Mouse (Mus musculus): ENCODE data around the gene Mgst3.

Mgst3 gene

GRCm38 (mm10) chr1:167387796-167388195, 5.8 kb downstream of the Mgst3 start:
- DNase-seq (ENCODE audit: low spot score in 2 of 2), result no peak

DNA sequence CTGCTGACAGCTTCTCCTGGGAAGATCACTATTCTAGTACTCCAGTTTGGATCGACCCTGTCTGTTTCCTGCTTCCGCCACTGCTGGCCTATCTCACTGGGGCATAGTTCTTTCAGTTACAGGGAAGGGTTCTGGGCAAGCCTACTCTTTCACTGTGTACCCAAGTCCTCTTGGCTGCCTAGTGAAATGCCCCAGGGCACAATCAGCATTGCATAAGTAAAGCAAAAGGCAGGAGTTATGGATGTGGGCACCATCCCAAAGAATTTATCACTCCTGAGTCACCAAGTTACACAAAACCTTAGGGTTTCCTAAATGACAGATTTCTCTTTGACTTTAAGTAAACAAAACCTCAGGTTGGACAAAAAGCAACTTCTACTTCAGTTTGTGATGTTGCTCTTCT, 6.3 kb downstream of the Mgst3 start:
- DNase-seq (ENCODE audit: low spot score in 2 of 2), result no peak

DNA sequence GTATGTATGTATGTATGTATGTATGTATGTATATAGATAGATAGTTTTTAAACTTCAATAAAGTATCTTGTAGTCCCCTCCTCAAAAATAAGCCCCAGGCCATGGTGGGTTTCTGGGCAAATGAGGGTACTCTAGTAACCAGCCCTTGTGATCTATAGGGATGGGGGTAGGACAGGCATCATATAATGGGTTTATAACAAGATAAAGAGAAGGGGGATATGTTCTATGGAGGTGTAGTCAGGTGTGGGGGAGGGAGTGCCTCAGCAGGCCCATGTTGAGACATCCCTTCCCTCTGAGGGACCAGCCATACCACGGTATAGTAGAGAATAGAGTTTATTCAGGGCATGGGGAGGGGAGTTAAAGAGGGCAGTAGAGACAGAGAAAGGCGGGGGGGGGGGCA, 7.2 kb downstream of the Mgst3 start:
- DNase-seq (ENCODE audit: low spot score in 2 of 2), result no peak

GRCm38 (mm10) chr1:167385636-167386035, 8.0 kb downstream of the Mgst3 start:
- DNase-seq (ENCODE audit: low spot score in 2 of 2), result no peak

GRCm38 (mm10) chr1:167385211-167385610, 8.4 kb downstream of the Mgst3 start:
- DNase-seq (ENCODE audit: low spot score in 2 of 2), result no peak

DNA sequence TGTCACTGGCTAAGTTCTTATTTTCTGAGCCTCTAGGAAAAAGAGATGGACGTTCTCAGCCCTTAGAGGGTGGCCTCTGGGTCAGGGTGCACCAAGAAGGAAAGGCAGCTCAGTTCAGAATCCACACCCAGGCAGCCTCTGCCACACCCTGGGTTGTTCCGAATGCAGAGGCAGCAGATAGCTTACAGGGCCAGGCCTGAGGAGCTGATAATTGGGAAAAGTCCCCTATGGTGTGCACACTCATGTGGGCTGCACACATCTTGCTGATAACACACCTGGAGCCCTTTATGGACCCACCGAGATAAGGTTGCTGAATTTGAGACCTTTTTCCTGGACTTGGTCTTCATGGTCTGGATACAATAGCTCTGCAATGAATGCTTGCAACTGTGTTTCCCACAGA, 9.5 kb downstream of the Mgst3 start:
- peak; percentile 76 to 81 for DNase-seq (ENCODE audit: low spot score in 2 of 2)

- DNase-seq (ENCODE audit: low spot score in 2 of 2), result no peak
Measured at GRCm38 (mm10) chr1:167383178-167383577, 10.5 kb downstream of the Mgst3 start.

GRCm38 (mm10) chr1:167382763-167383162, 10.9 kb downstream of the Mgst3 start:
- DNase-seq (ENCODE audit: low spot score in 2 of 2), result no peak

DNA sequence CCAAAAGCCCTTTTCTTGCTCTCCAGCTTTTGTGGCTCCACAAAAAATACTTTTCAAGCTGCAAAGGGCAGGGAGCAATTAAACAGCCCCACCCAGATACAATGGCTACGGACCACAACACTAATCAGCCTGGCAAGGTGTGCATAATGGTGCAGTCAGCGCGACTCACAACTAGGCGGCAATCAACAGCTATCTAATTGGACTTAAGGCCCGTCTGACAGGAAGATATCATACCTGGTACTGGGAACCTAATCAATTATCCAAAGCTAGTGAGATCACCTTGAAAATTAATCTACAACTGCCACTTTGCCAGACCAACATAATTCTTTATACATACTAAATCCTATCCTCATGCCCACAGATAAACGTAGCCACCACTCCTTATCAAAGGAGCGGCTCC, 11.3 kb downstream of the Mgst3 start:
- DNase-seq (ENCODE audit: low spot score in 2 of 2), result no peak

- no peak for DNase-seq (ENCODE audit: low spot score in 2 of 2)
Measured at GRCm38 (mm10) chr1:167381050-167382015, 12.3 kb downstream of the Mgst3 start.

DNA sequence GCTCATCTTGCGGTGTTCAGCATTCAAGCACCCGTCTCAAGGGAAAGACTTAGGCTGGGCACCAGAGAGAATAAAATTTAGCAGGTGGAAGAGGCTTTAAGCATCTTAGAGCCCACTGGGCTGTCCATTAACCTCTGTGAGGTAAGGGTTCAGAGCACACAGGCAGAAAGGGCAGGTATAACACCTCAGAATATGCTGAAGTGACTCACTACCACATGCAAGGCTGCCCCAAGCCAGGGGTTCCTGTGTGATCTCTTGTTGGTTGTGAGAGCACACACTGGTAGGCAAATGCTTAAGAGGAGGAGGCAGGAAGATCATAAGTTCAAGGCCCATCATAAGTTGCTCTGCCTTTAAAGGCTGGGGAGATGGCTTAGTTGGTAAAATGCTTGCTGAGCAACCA, 13.4 kb downstream of the Mgst3 start:
- no peak for DNase-seq (ENCODE audit: low spot score in 2 of 2)

DNA sequence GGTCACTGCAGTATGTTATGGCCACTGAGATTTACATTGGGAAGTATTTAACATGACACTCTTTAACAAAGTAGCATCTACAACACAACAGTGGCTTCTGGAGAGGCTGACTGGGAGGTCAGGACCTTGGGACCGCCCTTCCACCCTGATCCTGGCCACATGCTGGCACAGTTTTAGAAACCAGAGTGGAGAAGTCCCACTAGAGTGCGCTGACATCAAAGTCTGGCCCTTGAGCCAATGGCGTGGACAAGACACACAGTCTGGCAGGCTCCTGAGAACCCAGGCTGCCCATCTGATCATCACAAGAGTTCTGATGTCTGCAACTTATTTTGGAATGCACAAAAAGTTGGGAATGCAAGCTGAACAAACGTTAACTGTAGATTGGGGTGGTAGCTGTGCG, 13.9 kb downstream of the Mgst3 start:
- DNase-seq (ENCODE audit: low spot score in 2 of 2), result no peak

DNA sequence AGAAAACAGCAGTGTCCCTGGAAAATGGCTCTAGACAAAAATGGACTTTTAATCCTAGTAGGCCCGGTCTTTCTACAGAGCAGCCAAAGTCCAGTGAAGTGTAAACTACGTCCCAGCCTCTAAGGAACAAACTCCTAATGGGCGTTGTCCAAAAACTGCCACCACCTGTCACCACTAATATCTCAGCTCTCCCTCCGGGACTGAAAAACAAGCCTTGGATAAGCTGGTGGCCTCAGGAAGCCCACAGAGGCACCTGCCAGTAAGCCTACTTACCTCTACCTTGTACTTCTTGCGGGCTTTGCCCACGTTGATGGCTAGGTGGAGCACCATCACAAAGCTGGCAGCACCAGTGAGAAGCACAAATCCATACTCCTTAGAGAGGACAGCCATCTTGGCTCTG, 15.6 kb downstream of the Mgst3 start:
- no peak for DNase-seq (ENCODE audit: low spot score in 2 of 2)

- DNase-seq (ENCODE audit: low spot score in 2 of 2), result no peak
Measured at GRCm38 (mm10) chr1:167374942-167375341, 18.7 kb downstream of the Mgst3 start.

- peak; percentile 86 to 90 for DNase-seq (ENCODE audit: low spot score in 2 of 2)
Measured at GRCm38 (mm10) chr1:167374003-167374784, 19.4 kb downstream of the Mgst3 start.

- no peak for DNase-seq (ENCODE audit: low spot score in 2 of 2)
Measured at GRCm38 (mm10) chr1:167372739-167373138, 20.9 kb downstream of the Mgst3 start.

DNA sequence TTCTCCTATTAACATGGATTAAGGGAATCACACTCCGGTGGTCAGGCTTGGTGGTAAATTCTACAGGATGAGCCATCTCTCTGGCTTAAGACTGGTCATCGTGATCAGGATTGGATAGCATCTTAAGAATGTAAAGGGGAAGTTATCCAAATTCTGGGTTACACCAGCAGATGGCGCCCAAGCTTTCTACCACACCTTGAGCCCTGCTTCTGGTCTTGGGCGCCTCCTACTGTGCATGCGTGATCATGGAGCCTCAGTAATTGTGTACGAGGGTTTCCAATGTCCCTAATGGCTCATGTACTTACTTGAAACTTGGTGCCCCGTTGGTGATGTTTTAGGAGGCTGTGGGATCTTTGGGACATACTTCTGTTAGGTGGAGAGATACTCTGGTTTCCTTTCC, 23.7 kb downstream of the Mgst3 start:
- peak; percentile 91 to 97 for DNase-seq (ENCODE audit: low spot score in 2 of 2)

DNA sequence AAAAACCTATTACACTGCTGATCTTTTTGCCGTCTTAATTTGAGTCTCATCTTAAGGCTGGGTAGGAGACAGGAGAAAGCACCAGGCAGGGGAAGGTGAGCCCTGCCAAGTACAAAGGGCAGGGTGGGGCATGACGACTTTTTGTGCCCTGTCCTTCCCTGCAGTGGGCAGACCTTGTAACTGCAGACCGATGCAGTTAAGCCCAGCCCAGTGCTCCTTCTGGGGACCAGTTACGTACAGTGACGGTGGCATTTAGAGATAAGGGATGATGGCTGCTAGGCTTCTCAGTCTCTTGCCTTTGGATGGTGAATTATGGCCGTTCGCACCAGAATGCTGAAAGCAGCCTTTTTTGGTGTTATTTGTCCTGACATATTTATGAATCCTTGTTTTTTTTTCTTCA, 25.1 kb downstream of the Mgst3 start:
- peak in 1 of 2 experiments; percentile 55 for DNase-seq (ENCODE audit: low spot score in 2 of 2)

DNA sequence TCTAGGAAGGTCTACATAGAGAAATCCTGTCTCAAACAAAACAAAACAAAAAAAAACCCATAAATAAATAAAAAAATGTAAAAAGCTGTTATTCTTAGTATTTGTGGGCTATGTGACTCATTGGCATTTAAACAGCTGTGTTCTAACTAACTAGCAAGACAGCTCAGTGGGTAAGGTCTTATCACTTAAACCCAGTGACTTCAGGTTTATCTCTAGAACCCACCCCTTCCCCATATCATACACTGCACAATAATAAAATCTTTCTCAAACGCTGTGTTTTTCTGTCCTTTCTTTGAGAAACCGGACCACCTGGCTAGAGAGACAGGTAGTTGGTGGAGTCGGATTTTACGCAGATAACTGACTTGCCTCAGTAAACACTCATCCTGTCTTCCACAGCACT, 25.6 kb downstream of the Mgst3 start:
- no peak for DNase-seq (ENCODE audit: low spot score in 2 of 2)

GRCm38 (mm10) chr1:167366621-167367020, 27.0 kb downstream of the Mgst3 start:
- DNase-seq (ENCODE audit: low spot score in 2 of 2), result no peak

DNA sequence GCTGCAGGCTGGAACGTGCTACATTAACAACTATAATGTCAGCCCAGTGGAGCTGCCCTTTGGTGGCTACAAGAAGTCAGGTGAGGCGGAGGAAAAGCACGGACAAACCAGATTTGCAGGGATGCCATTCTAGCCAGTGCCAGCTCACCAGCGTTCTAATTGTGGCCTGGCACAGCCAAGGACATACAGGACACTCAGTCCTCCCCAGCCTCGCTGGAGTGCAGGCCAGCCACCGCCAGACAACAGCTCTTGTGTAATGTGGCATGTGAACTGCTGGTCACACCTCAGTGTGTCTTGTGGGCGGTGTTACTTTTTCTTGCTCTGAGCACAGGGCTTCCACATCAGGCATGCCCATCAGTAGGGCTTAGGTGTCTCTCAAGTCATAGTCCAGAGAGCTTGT, 27.8 kb downstream of the Mgst3 start:
- DNase-seq (ENCODE audit: low spot score in 2 of 2), result no peak

- no peak for DNase-seq (ENCODE audit: low spot score in 2 of 2)
Measured at GRCm38 (mm10) chr1:167363322-167363721, 30.3 kb downstream of the Mgst3 start.

GRCm38 (mm10) chr1:167362819-167363218, 30.8 kb downstream of the Mgst3 start:
- no peak for DNase-seq (ENCODE audit: low spot score in 2 of 2)

Data from spleen, postnatal 4 days (tissue).